Mouse (Mus musculus): ENCODE measurements around the gene Nelfe. TPM values are rescaled to one million over a fixed set of nuclear protein-coding genes. Genes with fewer than 3 reads are reported as not detected.
"Not testable (repeated sequence)": the region's sequence is repeated elsewhere in the genome, so short reads cannot be mapped to it uniquely, and the experiment has no call there.

Nelfe gene
- polyA plus RNA-seq, 1 experiment from 2014 or later: 126 TPM

- not testable (repeated sequence) for H3K9ac ChIP-seq; H3K27me3 ChIP-seq; H3K4me3 ChIP-seq; H3K4me1 ChIP-seq; ATAC-seq (ENCODE audit: insufficient number of reproducible peaks, insufficient read depth, low FRiP score, low TSS enrichment, low read depth); H3K4me2 ChIP-seq; H3K36me3 ChIP-seq; H3K9me3 ChIP-seq; H3K27ac ChIP-seq
- WGBS: 65% methylated on average over 12 of the region's 12 CpGs
These were observed 36.4 kb upstream of the Nelfe start for GRCm38 (mm10) chr17:34813747-34814146.

GRCm38 (mm10) chr17:34814818-34815370 lies 35.3 kb upstream of the Nelfe start:
- no peaks in the 10 kb centered on the region for H3K4me1 ChIP-seq
- H3K27me3 ChIP-seq: no peaks in the 10 kb centered on the region
- H3K4me2 ChIP-seq: no peak overlapping the region
- no peaks in the 10 kb centered on the region for H3K36me3 ChIP-seq
- H3K9ac ChIP-seq: no peak overlapping the region
- no peak overlapping the region for H3K27ac ChIP-seq
- ATAC-seq (ENCODE audit: insufficient number of reproducible peaks, insufficient read depth, low FRiP score, low TSS enrichment, low read depth): no peak
- WGBS: 77% methylated on average over 7 of the region's 7 CpGs
- H3K9me3 ChIP-seq: no peaks in the 10 kb centered on the region
- no peak overlapping the region for H3K4me3 ChIP-seq

DNA sequence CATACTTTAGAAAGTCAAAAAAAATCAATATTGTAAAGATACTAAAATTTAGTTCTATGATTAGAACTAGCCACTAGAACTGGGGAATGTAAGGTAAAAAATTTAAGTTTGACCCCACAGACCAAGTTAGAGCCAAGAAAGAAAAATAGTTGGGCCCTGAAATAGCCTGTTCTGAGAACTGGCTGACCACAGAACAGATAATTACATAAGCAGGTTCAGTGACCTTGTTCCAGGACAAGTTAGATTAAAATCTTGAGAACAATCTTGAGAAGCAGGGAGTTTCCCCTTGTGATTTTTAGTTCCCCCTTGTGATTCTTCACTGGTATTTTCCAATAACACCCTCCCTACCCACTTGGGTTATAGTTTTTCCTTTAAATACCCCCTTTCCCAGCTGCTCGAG lies 19.4 kb upstream of the Nelfe start:
- not testable (repeated sequence) for H3K27me3 ChIP-seq
- H3K36me3 ChIP-seq: peaks cover 69% of the 10 kb centered on the region

GRCm38 (mm10) chr17:34836155-34836855 lies 13.9 kb upstream of the Nelfe start:
- Histone ChIP-seq H3K9me3 (no peaks in the 10 kb centered on the region), H3K27ac (peak overlapping the region; percentile 85; the same call in 1 of the 2 replicates), H3K4me1 (peaks cover 22% of the 10 kb centered on the region), H3K4me2 (peak overlapping the region; percentile 92), H3K27me3 (no peaks in the 10 kb centered on the region), H3K4me3 (peak overlapping the region; percentile 84), H3K36me3 (peaks cover 55% of the 10 kb centered on the region), H3K9ac (peak overlapping the region; percentile 86)
- ATAC-seq (ENCODE audit: insufficient number of reproducible peaks, insufficient read depth, low FRiP score, low TSS enrichment, low read depth): peak; percentile 21; the same call in 1 of the 2 replicates
- WGBS: 4% methylated on average over 48 of the region's 48 CpGs

More for the DNA sequence above, 19.4 kb upstream of the Nelfe start:
- not testable (repeated sequence) for H3K9ac ChIP-seq; ATAC-seq (ENCODE audit: insufficient number of reproducible peaks, insufficient read depth, low FRiP score, low TSS enrichment, low read depth); H3K27ac ChIP-seq; H3K4me2 ChIP-seq; H3K4me3 ChIP-seq; H3K9me3 ChIP-seq; H3K4me1 ChIP-seq
- 78% methylated on average over 1 of the region's 1 CpGs for WGBS

- peak within 1 kb of the TSS; percentile 85 for H3K27ac ChIP-seq
- H3K9me3 ChIP-seq: no peaks in the 10 kb centered on the region
- peaks cover 56% of the 10 kb centered on the region for H3K36me3 ChIP-seq
- H3K4me1 ChIP-seq: peaks cover 22% of the 10 kb centered on the region
- under 1% methylated on average over 40 of the region's 40 CpGs for WGBS
- no peaks in the 10 kb centered on the region for H3K27me3 ChIP-seq
- peak within 1 kb of the TSS; percentile 92 for H3K4me2 ChIP-seq
- peak within 1 kb of the TSS; percentile 86 for H3K9ac ChIP-seq
- peak; percentile 86 for ATAC-seq (ENCODE audit: insufficient number of reproducible peaks, insufficient read depth, low FRiP score, low TSS enrichment, low read depth)
- H3K4me3 ChIP-seq: peak within 1 kb of the TSS; percentile 84
These were observed 13.4 kb upstream of the Nelfe start, which contains the start of the genes Stk19 and Dxo for GRCm38 (mm10) chr17:34836856-34837221. Gene Stk19 (minus strand): TSS chr17:34836945. Gene Dxo (plus strand): TSS chr17:34837019.

DNA sequence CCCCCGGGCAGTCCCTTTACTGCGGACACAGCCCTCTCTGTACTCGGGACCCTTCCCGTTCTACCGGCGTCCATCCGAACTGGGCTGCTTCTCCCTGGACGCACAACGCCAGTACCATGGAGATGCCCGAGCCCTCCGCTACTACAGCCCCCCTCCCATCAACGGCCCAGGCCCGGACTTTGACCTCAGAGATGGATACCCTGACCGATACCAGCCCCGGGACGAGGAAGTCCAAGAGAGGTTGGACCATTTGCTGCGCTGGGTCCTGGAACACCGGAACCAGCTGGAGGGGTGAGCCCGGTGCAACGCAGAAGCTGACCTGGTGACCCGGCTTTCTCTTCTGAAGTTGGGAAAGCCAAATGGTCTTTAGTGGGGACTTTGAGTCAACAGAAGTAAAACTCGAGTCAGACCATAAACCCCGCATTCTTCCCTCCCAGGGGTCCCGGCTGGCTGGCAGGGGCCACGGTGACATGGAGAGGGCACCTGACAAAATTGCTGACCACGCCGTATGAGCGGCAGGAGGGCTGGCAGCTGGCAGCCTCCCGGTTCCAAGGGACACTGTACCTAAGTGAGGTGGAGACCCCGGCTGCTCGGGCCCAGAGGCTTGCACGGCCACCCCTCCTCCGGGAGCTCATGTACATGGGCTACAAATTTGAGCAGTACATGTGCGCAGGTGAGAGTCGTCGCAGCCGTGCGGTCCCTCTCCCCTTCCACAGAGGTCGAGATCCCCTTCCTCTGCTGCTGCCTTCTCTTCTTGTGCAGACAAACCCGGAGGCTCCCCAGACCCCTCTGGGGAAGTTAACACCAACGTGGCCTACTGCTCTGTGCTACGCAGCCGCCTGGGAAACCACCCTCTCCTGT lies 12.5 kb upstream of the Nelfe start:
- ATAC-seq (ENCODE audit: insufficient number of reproducible peaks, insufficient read depth, low FRiP score, low TSS enrichment, low read depth): no peak
- H3K27me3 ChIP-seq: no peaks in the 10 kb centered on the region
- H3K4me2 ChIP-seq: peak overlapping the region; percentile 92
- WGBS: 39% methylated on average over 42 of the region's 43 CpGs
- peak overlapping the region; percentile 86 for H3K9ac ChIP-seq
- peaks cover 22% of the 10 kb centered on the region for H3K4me1 ChIP-seq
- H3K4me3 ChIP-seq: peak overlapping the region; percentile 84
- peak overlapping the region; percentile 85; the same call in 1 of the 2 replicates for H3K27ac ChIP-seq
- peaks cover 56% of the 10 kb centered on the region for H3K36me3 ChIP-seq
- H3K9me3 ChIP-seq: no peaks in the 10 kb centered on the region

DNA sequence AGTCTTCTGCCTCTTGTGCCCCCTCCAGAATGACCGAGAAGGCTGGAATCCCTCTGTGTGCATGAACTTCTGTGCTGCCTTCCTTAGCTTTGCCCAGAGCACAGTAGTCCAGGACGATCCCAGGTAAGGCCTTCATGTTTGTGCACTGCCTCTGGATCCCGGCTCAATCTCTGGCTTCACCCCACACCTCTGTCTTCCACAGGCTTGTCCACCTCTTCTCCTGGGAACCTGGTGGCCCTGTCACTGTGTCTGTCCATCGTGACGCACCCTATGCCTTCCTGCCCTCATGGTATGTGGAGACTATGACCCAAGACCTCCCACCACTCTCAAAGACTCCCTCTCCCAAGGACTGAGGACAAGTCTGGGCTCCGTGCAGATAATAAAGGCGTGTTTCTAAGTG lies 11.4 kb upstream of the Nelfe start:
- Histone ChIP-seq H3K36me3 (peaks cover 54% of the 10 kb centered on the region), H3K4me1 (peaks cover 22% of the 10 kb centered on the region), H3K27ac (no peak overlapping the region), H3K9me3 (no peaks in the 10 kb centered on the region), H3K27me3 (no peaks in the 10 kb centered on the region), H3K4me3 (no peak overlapping the region), H3K4me2 (no peak overlapping the region), H3K9ac (peak overlapping the region; percentile 27; the same call in 1 of the 2 replicates)
- WGBS: 89% methylated on average over 7 of the region's 7 CpGs
- ATAC-seq (ENCODE audit: insufficient number of reproducible peaks, insufficient read depth, low FRiP score, low TSS enrichment, low read depth): no peak

DNA sequence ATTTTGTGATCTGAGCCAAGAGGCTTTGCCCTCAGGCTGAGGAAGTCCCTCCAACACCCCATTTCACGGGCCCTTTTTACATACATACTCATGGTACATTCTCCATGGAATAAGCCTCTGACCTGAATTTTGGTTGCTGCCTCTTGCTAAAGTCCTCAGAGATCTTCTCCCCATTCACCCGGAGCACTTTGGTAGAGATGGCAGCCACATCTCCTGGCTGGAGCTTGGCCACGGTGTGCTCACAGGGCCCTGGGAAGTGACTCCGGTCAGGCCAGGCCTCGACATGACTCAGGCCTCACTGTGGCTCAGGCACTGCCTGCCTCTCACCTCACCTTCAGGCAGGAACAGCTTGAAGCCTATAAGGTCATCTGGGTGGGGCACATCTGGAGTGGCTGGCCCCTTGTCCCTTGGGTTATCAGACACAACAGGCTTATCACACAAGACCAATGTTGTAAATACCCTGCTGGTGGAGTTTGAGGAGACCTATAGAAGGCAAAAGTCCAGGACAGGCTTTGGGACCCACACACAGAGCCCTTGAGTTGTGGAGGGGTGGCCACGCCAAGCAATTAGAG lies 9.4 kb upstream of the Nelfe start:
- H3K4me2 ChIP-seq: no peak overlapping the region
- ATAC-seq (ENCODE audit: insufficient number of reproducible peaks, insufficient read depth, low FRiP score, low TSS enrichment, low read depth): no peak
- peaks cover 71% of the 10 kb centered on the region for H3K36me3 ChIP-seq
- no peak overlapping the region for H3K27ac ChIP-seq
- H3K4me1 ChIP-seq: peaks cover 18% of the 10 kb centered on the region
- 79% methylated on average over 6 of the region's 6 CpGs for WGBS
- no peak overlapping the region for H3K9ac ChIP-seq
- no peaks in the 10 kb centered on the region for H3K9me3 ChIP-seq
- H3K27me3 ChIP-seq: no peaks in the 10 kb centered on the region
- H3K4me3 ChIP-seq: no peak overlapping the region

DNA sequence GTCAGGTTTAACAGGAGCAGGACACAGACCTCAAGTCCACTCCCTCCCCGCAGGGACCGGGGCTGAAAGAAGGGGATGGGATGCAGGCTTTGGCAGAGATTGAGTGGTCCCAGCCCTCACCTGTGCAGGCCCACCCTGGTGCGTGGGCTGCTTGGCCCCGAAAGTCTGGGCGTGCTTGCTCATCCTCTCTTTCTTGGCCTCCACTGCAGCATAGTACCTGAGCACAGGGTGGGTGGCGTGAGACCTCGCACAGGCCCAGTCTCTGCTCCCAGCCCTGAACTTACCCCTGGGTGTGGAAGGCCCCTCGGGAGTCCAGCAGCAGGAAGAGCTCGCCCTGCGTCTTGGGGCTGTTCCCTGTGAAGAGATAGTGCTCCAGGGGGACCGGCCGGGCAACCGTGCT lies 5.3 kb upstream of the Nelfe start:
- no peak overlapping the region for H3K9ac ChIP-seq
- no peak overlapping the region for H3K4me2 ChIP-seq
- WGBS: 93% methylated on average over 13 of the region's 13 CpGs
- no peaks in the 10 kb centered on the region for H3K9me3 ChIP-seq
- peaks cover 82% of the 10 kb centered on the region for H3K36me3 ChIP-seq
- H3K4me3 ChIP-seq: no peak overlapping the region
- no peak overlapping the region for H3K27ac ChIP-seq
- peaks cover 7% of the 10 kb centered on the region for H3K4me1 ChIP-seq
- H3K27me3 ChIP-seq: no peaks in the 10 kb centered on the region
- no peak for ATAC-seq (ENCODE audit: insufficient number of reproducible peaks, insufficient read depth, low FRiP score, low TSS enrichment, low read depth)

DNA sequence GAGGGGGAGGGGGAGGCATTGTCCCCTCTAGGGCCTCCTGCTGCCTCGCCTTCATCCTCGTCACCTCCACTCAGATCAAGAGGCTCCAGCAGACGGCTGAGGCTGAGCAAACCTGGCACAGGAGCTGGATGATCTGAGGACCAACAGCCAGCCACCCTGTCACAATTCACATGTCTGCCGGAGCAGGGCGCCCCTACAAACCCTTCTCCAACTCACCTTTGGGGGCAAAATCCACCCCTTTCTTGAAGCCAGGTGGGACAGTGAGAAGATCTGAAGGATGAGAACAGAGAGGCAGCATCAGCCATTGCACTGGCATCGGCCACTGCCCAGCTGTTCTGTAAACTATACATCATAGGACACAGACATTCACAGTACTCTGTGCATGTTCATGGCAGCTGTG lies 3.0 kb upstream of the Nelfe start:
- Histone ChIP-seq H3K9ac (no peak overlapping the region), H3K4me2 (no peak overlapping the region), H3K36me3 (peaks cover 60% of the 10 kb centered on the region), H3K27me3 (no peaks in the 10 kb centered on the region), H3K4me3 (no peak overlapping the region), H3K27ac (no peak overlapping the region), H3K9me3 (no peaks in the 10 kb centered on the region), H3K4me1 (peaks cover 24% of the 10 kb centered on the region)
- 89% methylated on average over 6 of the region's 6 CpGs for WGBS
- no peak for ATAC-seq (ENCODE audit: insufficient number of reproducible peaks, insufficient read depth, low FRiP score, low TSS enrichment, low read depth)

DNA sequence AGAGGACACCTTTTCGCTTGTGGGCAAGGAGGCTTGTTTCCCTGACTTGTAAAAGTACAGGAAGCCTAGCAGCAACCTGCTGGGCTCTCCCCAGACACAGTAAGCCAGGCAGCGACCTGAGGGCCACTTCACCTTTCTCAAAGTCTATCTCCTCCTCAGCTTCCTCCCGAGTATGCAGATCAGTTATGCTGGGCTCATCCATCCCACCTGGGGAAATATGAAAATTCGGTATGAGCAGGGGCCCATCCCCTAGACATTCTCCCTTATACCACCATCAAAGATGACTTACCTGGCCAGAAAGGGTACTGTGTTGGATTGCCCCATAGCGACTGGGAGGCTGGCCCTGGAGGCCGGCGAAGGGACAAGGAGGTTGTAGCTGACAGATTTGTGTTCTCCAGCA lies 2.6 kb upstream of the Nelfe start:
- Histone ChIP-seq H3K36me3 (peaks cover 60% of the 10 kb centered on the region), H3K4me2 (no peak overlapping the region), H3K4me1 (peaks cover 25% of the 10 kb centered on the region), H3K4me3 (no peak overlapping the region), H3K9me3 (no peaks in the 10 kb centered on the region), H3K27me3 (no peaks in the 10 kb centered on the region), H3K27ac (no peak overlapping the region), H3K9ac (no peak overlapping the region)
- ATAC-seq (ENCODE audit: insufficient number of reproducible peaks, insufficient read depth, low FRiP score, low TSS enrichment, low read depth): no peak
- WGBS: 91% methylated on average over 7 of the region's 7 CpGs

Measured in embryonic facial prominence, embryonic 13.5 days (tissue).